Mouse (Mus musculus) forebrain, embryonic 12.5 days (tissue): ENCODE data around the gene Pspn. TPM values are rescaled to one million over a fixed set of nuclear protein-coding genes. Genes with fewer than 3 reads are reported as not detected.

Experiments used
- ATAC-seq: fragments of 200-750 bp; cut with Nextera tagmentation; 2 replicates; pipeline ENCODE4 v1.8.0; 2017; ENCODE audit warnings: moderate TSS enrichment; ENCODE audit not compliant: low FRiP score
- H3K27ac ChIP-seq: fragments of 300-500 bp; sonication (generic); 2 replicates; pipeline ENCODE4 v1.5.1; 2016; ENCODE audit warnings: mild to moderate bottlenecking
- H3K27me3 ChIP-seq: fragments of 300-500 bp; sonication (generic); 2 replicates; pipeline ENCODE4 v1.6.1; 2016; ENCODE audit warnings: mild to moderate bottlenecking
- H3K36me3 ChIP-seq: fragments of 300-500 bp; sonication (generic); replicated peaks from 2 replicates; pipeline ENCODE4 v1.6.1; 2016; ENCODE audit warnings: mild to moderate bottlenecking
- H3K4me1 ChIP-seq: fragments of 300-500 bp; sonication (generic); 2 replicates; pipeline ENCODE4 v1.6.1; 2016
- H3K4me2 ChIP-seq: fragments of 300-500 bp; sonication (generic); 2 replicates; pipeline ENCODE4 v1.6.1; 2016; ENCODE audit warnings: mild to moderate bottlenecking, moderate library complexity
- H3K4me3 ChIP-seq: fragments of 300-500 bp; sonication (generic); replicated peaks from 2 replicates; pipeline ENCODE4 v1.5.1; 2016; ENCODE audit warnings: mild to moderate bottlenecking
- H3K9ac ChIP-seq: fragments of 300-500 bp; sonication (generic); 2 replicates; pipeline ENCODE4 v1.6.1; 2016; ENCODE audit warnings: mild to moderate bottlenecking
- H3K9me3 ChIP-seq: fragments of 300-500 bp; sonication (generic); 2 replicates; pipeline ENCODE4 v1.6.1; 2016
- WGBS: fragments of 180-500 bp; shearing (Covaris S2); methylation state at CpG from one replicate; pipeline ENCODE4 v1.1.7; 2016; 5-methylcytosine and 5-hydroxymethylcytosine counted together
- polyA plus RNA-seq: library from polyadenylated mRNA; unstranded; fragments of >200 nt; fragmentation: Nextera tagmentation; extraction: Ambion mirVana; gene quantifications from 2 replicates; pipeline ENCODE4 v1.2.1, GENCODE M21; 2016

Pspn gene
- polyA plus RNA-seq, 1 experiment from 2014 or later = 0.61 TPM

DNA sequence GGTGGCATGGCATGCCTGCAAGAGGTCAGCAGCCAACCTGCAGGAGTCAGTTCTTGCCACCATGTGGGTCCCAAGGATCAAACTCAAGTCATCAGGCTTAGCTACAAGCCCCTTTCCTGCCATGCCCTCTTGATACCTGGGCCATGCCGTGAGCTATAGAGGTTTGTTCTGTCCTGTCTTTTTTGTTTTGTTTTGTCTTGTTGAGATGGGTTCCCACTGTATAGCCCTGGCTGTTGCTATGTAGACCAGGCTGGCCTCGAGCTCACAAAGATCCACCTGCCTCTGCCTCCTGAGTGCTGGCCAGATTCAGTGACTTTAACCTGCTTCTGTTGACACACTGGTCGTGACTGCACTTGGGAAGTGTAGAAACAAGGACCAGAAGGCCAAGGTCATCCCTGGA, 24.4 kb downstream of the Pspn start:
- no peak overlapping the region for H3K27ac ChIP-seq
- H3K27me3 ChIP-seq = no peaks in the 10 kb centered on the region
- H3K36me3 ChIP-seq = no peaks in the 10 kb centered on the region
- no peaks in the 10 kb centered on the region for H3K9me3 ChIP-seq
- no peaks in the 10 kb centered on the region for H3K4me1 ChIP-seq
- H3K4me3 ChIP-seq = no peak overlapping the region
- no peak overlapping the region for H3K9ac ChIP-seq
- H3K4me2 ChIP-seq = no peak overlapping the region
- ATAC-seq = no peak
- 76% methylated on average over 3 of the region's 3 CpGs for WGBS

DNA sequence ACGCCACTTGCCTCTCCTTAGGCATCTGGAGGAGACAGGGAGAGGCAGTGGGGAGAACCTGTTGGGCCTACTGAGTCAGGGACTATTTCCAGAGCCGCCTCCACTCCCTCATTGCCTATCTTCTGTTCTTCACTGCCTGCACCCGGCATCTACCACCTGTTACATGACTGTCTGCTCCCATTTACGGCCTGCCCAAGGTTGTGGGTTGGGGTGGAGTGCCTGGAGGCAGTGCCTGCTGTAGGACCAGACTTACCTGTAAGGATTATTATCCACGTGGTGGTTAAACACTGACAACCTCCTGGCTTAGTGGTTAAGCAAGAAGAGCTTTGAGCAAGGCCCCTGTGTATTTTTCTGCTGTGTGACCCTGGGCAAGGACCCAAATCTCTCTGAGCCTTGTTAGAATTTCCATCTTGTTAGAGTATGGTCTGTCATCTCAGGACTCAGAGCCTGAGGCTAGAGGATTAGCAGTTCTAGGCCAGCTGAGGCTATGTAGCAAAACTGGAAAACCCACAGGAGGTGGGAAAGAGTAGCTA, 25.0 kb downstream of the Pspn start:
- Histone ChIP-seq H3K36me3 (no peaks in the 10 kb centered on the region), H3K4me2 (no peak overlapping the region), H3K9me3 (no peaks in the 10 kb centered on the region), H3K27ac (no peak overlapping the region), H3K27me3 (0 out of 2 replicates have a peak, but pooled peaks cover 5% of the 10 kb centered on the region), H3K4me1 (no peaks in the 10 kb centered on the region), H3K4me3 (no peak overlapping the region), H3K9ac (no peak overlapping the region)
- no peak for ATAC-seq
- WGBS = 78% methylated on average over 5 of the region's 5 CpGs

DNA sequence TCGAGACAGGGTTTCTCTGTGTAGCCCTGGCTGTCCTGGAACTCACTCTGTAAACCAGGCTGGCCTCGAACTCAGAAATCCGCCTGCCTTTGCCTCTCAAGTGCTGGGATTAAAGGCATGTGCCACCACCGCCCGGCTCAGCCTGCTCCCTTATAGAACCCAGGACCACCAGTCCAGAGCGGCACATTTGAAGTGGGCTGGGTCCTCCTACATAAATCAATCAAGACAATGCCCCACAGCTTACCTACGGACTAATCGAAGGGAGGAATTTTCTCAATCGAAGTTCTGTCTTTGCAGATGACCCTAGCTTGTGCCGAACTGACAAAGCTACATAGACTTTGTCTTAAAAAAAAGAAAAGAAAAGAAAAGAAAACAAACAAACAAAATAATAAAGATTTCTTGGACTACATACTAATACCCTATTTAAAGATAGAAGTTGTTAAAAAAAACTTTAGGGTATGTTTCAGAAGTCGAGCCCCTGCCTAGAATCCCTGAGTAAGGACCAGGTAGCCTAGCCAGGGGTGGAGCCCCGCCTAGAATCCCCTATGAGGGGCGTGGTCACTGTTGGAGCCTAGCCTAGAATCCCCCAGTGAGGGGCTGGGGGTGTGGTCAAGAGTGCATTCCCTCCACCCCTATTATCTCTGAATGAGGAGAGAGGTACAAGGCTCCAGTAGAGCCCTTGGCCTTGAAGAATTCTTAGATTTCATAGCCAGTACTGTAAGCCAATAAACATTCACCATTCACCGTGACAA, 25.7 kb downstream of the Pspn start:
- no peak overlapping the region for H3K4me2 ChIP-seq
- no peak overlapping the region for H3K9ac ChIP-seq
- 0 out of 2 replicates have a peak, but pooled peaks cover 6% of the 10 kb centered on the region for H3K27me3 ChIP-seq
- no peaks in the 10 kb centered on the region for H3K36me3 ChIP-seq
- H3K27ac ChIP-seq = no peak overlapping the region
- 73% methylated on average over 14 of the region's 14 CpGs for WGBS
- no peaks in the 10 kb centered on the region for H3K9me3 ChIP-seq
- H3K4me3 ChIP-seq = no peak overlapping the region
- H3K4me1 ChIP-seq = no peaks in the 10 kb centered on the region
- no peak for ATAC-seq

DNA sequence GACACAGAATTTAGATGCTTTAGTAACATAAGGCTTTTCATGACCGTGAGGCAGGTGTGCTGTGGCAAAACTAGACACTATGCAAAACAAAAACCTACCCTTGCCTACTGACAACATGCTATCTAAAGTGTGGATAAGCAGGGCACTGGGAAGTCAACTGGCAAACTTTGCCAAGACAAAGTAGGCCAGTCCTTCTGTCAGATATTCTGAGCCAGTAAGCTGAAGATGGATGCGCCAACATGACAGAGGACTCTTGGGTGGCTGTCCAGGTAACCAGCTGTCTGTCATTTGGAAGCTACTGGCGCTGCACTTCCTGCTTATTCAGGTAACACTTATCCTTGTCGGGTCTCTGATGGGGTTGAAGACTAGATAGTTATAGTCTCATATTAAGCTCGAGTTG, 29.7 kb downstream of the Pspn start:
- 76% methylated on average over 5 of the region's 5 CpGs for WGBS
- no peaks in the 10 kb centered on the region for H3K36me3 ChIP-seq
- no peak for ATAC-seq
- H3K4me1 ChIP-seq = no peaks in the 10 kb centered on the region
- H3K9ac ChIP-seq = no peak overlapping the region
- H3K27ac ChIP-seq = no peak overlapping the region
- no peak overlapping the region for H3K4me2 ChIP-seq
- no peak overlapping the region for H3K4me3 ChIP-seq
- H3K9me3 ChIP-seq = no peaks in the 10 kb centered on the region
- 0 out of 2 replicates have a peak, but pooled peaks cover 6% of the 10 kb centered on the region for H3K27me3 ChIP-seq

DNA sequence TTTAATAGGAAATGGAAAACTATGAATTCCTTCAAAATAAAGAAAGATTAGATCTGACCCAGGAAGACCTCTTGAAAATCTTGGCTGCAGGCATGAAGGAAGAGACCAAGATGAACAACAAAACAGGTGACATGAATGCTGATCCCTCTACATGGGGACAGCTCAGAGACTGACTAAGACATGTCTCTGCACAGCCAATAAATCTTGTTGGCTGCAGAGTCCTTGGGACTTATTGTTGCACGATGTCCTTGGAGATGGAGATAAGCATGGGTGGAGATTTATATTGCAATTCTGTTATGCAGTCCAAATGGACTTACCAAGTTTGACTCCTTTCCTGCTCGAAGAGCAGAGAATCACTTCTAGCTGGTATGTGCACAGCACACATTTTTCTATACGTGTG, 30.5 kb downstream of the Pspn start:
- Histone ChIP-seq H3K4me3 (no peak overlapping the region), H3K27me3 (0 out of 2 replicates have a peak, but pooled peaks cover 6% of the 10 kb centered on the region), H3K36me3 (no peaks in the 10 kb centered on the region), H3K4me1 (no peaks in the 10 kb centered on the region), H3K9ac (no peak overlapping the region), H3K9me3 (no peaks in the 10 kb centered on the region), H3K4me2 (no peak overlapping the region), H3K27ac (no peak overlapping the region)
- no peak for ATAC-seq
- WGBS = 80% methylated on average over 3 of the region's 3 CpGs

DNA sequence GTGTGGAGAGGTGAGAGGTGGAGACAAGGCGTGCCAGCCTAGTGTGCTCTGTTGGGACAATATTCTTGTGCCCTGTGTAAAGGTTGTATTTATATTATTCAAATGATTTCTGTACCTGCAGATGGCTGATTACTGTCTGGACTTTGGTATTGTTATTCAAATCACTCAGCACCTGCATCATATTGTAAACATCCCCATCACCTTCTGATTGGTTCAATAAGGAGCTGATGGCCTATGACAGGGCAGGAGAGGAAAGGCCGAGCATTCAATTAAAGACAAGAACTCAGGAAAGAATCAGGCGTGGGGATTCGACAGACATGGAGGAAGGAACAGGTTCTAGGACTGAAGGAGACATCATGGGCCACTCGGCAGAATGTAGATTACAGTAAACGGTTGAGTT, 36.2 kb downstream of the Pspn start:
- Histone ChIP-seq H3K4me1 (no peaks in the 10 kb centered on the region), H3K36me3 (no peaks in the 10 kb centered on the region), H3K4me2 (no peak overlapping the region), H3K4me3 (no peak overlapping the region), H3K27ac (no peak overlapping the region), H3K27me3 (no peaks in the 10 kb centered on the region), H3K9me3 (no peaks in the 10 kb centered on the region), H3K9ac (no peak overlapping the region)
- WGBS = 83% methylated on average over 6 of the region's 6 CpGs
- no peak for ATAC-seq

DNA sequence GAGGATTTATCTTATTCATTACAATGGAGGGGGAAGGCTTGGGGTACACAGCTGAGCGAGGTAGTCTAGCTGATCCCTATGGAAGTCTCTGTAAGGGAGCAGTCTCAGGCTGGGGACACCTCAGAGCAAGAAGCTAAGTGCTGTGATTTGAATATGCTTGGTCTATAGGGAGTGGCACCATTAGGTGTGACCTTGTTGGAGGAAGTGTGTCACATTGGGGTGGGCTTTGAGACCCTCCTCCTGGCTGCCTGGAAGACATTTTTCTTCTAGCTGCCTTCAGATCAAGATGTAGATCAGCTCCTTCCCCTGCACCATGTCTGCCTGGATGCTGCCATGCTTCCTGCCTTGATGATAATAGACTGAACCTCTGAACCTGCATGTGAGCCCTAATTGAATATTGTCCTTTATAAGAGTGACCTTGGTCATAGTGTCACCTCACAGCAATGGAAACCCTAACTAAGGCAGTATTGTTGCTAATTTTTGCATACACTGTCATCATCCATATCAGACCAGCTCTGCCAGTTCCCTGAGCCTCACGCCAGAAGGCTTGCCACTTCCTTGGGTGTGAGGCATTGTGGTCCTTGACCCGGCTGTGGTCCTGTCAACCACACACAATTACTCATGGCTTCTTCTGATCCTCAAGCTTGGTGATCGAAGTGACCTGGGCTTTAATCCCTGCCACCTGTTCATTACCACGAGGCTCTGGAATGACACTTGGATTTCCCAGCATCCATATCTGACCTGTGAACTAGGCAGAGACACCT, 37.0 kb downstream of the Pspn start:
- no peaks in the 10 kb centered on the region for H3K27me3 ChIP-seq
- no peak overlapping the region for H3K9ac ChIP-seq
- no peak overlapping the region for H3K27ac ChIP-seq
- H3K4me3 ChIP-seq = no peak overlapping the region
- H3K36me3 ChIP-seq = no peaks in the 10 kb centered on the region
- no peak overlapping the region for H3K4me2 ChIP-seq
- ATAC-seq = no peak
- WGBS = 87% methylated on average over 5 of the region's 5 CpGs
- H3K4me1 ChIP-seq = no peaks in the 10 kb centered on the region
- no peaks in the 10 kb centered on the region for H3K9me3 ChIP-seq

DNA sequence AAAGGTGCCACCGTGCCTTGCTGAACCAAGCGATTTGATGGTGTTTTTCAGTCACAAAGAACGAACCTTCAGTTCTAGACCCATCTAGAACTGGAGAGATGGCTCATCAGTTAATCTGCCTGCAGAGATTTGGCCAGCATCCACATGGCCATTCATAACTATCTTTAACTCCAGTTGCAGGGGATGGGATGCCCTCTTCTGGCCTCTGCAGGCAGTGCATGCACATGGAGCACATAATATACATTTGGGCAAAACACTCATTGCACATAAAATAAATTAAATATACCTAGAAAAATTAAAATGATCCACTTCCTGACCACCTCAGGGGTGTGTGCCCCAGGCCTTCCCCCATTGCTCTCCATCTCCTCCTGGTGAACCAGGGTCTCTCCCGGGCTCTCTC, 37.9 kb downstream of the Pspn start:
- 92% methylated on average over 4 of the region's 4 CpGs for WGBS

DNA sequence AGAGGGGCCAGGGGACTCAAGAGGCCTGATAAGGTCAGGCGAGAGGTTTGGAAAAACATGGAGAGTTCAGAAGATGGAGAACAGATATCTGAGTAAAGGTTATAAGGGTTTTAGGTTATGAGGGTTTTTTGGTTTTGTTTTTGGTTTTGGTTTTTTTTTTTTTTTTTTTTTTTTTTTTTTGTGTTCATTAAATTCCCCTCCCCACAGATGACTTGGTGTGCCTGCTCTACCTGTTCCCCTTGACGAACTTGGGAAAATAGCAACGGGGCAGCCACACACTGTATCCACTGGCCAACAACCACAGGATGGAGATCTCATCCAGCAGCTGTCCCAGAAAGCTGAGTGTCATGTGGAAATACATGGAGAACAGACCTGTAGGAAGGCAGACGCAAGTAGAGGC, 41.2 kb downstream of the Pspn start:
- Histone ChIP-seq H3K9me3 (no peaks in the 10 kb centered on the region), H3K4me1 (no peaks in the 10 kb centered on the region), H3K4me3 (no peak overlapping the region), H3K36me3 (no peaks in the 10 kb centered on the region), H3K4me2 (no peak overlapping the region), H3K9ac (no peak overlapping the region), H3K27ac (no peak overlapping the region), H3K27me3 (no peaks in the 10 kb centered on the region)
- 77% methylated on average over 4 of the region's 4 CpGs for WGBS
- no peak for ATAC-seq

More for the DNA sequence above, 37.9 kb downstream of the Pspn start:
- H3K27me3 ChIP-seq = no peaks in the 10 kb centered on the region
- H3K4me1 ChIP-seq = no peaks in the 10 kb centered on the region
- no peak overlapping the region for H3K27ac ChIP-seq
- H3K9ac ChIP-seq = no peak overlapping the region
- no peak overlapping the region for H3K4me2 ChIP-seq
- ATAC-seq = no peak
- H3K36me3 ChIP-seq = no peaks in the 10 kb centered on the region
- H3K4me3 ChIP-seq = no peak overlapping the region
- no peaks in the 10 kb centered on the region for H3K9me3 ChIP-seq

DNA sequence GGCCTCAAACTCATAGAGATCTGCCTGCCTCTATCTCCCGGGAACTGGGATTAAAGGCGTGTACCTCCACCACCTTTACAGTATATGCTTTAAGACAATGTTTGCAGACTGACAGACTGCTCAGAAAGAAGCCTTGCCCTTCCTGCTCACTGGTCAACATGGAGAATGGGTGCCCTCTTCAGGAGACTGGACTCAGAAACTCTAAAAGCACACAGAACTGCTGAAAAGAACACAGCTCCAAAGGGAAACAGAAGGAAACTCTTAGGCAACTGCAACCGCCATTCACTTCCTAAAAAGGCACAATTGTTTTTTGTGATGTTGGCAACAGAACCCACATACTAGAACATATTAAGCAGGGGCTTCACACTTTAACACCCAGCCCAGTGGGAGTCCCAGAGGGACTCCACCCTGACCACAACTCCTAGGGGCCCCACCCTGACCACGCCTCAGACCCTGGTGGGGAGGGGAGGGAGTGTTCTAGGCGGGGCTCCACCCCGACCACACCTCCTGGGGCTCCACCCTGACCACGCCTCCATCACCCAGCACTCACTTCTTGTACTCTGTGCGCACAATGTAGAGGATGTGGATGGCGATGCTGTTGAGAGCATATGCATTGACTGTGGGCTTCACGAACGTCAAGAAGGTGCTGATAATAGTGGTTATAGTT, 41.9 kb downstream of the Pspn start:
- ATAC-seq = no peak
- H3K9ac ChIP-seq = no peak overlapping the region
- WGBS = 34% methylated on average over 11 of the region's 11 CpGs

DNA sequence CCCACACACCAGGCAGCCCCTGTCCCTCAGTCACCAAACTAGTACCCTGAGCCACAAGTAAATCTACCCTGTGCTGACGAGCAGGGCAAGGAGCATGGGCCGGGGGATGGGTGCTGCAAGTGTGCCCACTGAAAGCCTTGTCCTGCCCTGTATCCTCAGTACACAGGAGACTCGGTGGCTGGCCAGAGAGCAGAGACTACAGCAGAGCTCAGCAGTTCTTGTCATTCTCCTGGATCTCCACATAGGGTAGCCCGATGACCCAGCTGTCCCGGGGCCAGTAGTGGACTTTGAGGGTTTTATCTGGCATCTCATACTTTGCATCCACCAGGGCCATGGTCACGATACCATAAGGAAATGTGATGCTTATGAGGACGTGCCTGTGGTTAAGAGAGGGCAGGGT, 44.9 kb downstream of the Pspn start:
- H3K27me3 ChIP-seq = no peaks in the 10 kb centered on the region
- H3K9ac ChIP-seq = no peak overlapping the region
- no peak overlapping the region for H3K4me3 ChIP-seq
- no peak overlapping the region for H3K27ac ChIP-seq
- WGBS = 84% methylated on average over 7 of the region's 7 CpGs
- ATAC-seq = no peak
- H3K4me1 ChIP-seq = no peaks in the 10 kb centered on the region
- H3K36me3 ChIP-seq = no peaks in the 10 kb centered on the region
- H3K9me3 ChIP-seq = no peaks in the 10 kb centered on the region
- no peak overlapping the region for H3K4me2 ChIP-seq

More for the DNA sequence above, 41.9 kb downstream of the Pspn start:
- no peak overlapping the region for H3K27ac ChIP-seq
- no peak overlapping the region for H3K4me3 ChIP-seq
- H3K9me3 ChIP-seq = no peaks in the 10 kb centered on the region
- no peaks in the 10 kb centered on the region for H3K36me3 ChIP-seq
- no peak overlapping the region for H3K4me2 ChIP-seq
- H3K27me3 ChIP-seq = no peaks in the 10 kb centered on the region
- H3K4me1 ChIP-seq = no peaks in the 10 kb centered on the region

DNA sequence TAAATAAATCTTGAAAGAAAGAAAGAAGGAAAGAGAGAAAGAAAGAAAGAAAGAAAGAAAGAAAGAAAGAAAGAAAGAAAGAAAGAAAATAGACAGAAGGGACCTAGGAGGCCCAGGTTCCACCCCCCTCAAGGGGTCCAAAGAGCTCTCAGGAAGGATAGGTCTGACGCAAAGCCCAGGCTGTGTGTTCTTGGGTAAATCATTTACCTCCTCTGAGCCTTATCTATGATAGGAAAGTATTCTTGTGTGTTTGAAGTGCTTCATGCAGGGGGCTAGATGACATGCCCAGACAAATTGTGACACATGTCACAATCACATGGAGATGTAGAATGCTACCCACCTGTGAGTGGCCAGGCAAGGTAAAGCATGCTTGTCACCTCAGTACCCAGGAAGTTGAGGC, 47.2 kb downstream of the Pspn start:
- H3K27me3 ChIP-seq = no peaks in the 10 kb centered on the region
- H3K4me3 ChIP-seq = no peak overlapping the region
- ATAC-seq = no peak
- no peak overlapping the region for H3K4me2 ChIP-seq
- H3K36me3 ChIP-seq = no peaks in the 10 kb centered on the region
- H3K27ac ChIP-seq = no peak overlapping the region
- H3K4me1 ChIP-seq = no peaks in the 10 kb centered on the region
- WGBS = 93% methylated on average over 1 of the region's 1 CpGs
- H3K9ac ChIP-seq = no peak overlapping the region
- no peaks in the 10 kb centered on the region for H3K9me3 ChIP-seq
